Mouse (Mus musculus) fat pad, adult 2 months (tissue): ENCODE data around the gene Vmn2r35.
"Not testable (repeated sequence)": the region's sequence is repeated elsewhere in the genome, so short reads cannot be mapped to it uniquely, and the experiment has no call there.

Experiments
- DNase-seq: peaks from one replicate; pipeline ENCODE4 v3.0.0-alpha.2; 2011; ENCODE audit warnings: low read depth, low spot score; ENCODE audit errors: extremely low read depth

The Vmn2r35 gene

GRCm38 (mm10) chr7:7819767-7820166, at the start of gene Vmn2r35:
Gene Vmn2r35 (minus strand): TSS chr7:7819867.
- not testable (repeated sequence) for DNase-seq

GRCm38 (mm10) chr7:7794196-7794595, 25.5 kb downstream of the Vmn2r35 start:
- not testable (repeated sequence) for DNase-seq
